Mouse (Mus musculus) embryo, embryonic 11 days (tissue): ENCODE measurements around the gene Plrg1.

Experiments
- DNase-seq: peaks from one replicate; pipeline ENCODE4 v3.0.0-alpha.2; 2015

Plrg1 gene

GRCm38 (mm10) chr3:83055281-83056038 lies at the start of gene Plrg1:
Gene Plrg1 (plus strand): TSS chr3:83055522.
- peak; percentile 98 for DNase-seq

GRCm38 (mm10) chr3:83007557-83007956 lies 47.8 kb upstream of the Plrg1 start, which contains the start of gene Fgg:
Gene Fgg (plus strand): TSS chr3:83007724.
- DNase-seq = no peak

GRCm38 (mm10) chr3:83010291-83010690 lies 45.0 kb upstream of the Plrg1 start:
- DNase-seq = no peak

DNA sequence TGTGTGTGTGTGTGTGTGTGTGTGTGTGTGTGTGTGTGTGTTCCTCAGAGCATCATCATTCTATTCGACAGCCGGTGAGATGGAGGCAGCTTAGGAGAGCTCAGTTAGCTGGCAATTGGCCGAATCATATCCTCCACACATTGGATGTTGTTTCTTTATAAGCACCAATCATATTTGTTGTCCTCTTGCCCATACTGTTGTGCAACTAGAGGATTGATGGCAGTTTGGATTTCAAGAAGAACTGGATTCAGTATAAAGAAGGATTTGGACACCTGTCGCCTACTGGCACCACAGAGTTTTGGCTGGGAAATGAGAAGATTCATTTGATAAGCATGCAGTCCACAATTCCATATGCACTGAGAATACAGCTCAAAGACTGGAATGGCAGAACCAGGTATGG lies 44.2 kb upstream of the Plrg1 start:
- no peak for DNase-seq

GRCm38 (mm10) chr3:83011565-83011964 lies 43.8 kb upstream of the Plrg1 start:
- DNase-seq = no peak

GRCm38 (mm10) chr3:83012636-83013035 lies 42.7 kb upstream of the Plrg1 start:
- no peak for DNase-seq

DNA sequence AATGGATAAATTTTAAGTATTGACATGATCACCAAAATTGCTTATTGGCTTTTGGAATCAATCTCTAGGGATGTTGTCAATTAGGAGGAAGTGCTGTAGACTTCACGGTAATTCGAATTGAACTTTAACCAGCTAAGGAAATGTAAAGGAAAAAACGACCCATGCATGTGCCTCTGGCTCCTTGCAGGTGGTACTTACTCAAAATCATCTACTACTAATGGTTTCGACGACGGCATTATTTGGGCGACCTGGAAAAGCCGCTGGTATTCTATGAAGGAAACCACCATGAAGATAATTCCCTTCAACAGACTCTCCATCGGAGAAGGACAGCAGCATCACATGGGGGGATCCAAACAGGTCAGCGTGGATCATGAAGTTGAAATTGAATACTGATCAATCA lies 41.4 kb upstream of the Plrg1 start:
- DNase-seq = no peak

DNA sequence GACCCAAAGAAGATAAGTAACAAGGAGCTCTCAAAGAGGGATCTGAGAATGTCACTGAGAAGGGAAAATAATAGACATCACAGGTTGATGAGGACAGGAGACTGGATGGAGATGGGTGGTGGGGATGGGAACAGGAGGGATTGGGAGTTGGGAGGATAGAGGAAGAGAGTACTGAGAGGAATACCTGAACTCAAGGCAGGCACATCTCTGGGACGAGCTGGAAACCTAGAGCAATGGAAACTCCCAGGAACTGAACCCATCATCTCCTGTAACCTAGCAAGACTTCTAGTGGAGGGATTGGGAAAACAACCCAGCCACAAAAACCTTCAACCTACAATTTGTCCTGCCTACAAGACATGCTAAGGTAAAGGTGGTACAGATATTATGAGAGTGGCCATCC lies 39.1 kb upstream of the Plrg1 start:
- no peak for DNase-seq

GRCm38 (mm10) chr3:83020387-83020786 lies 34.9 kb upstream of the Plrg1 start:
- no peak for DNase-seq

DNA sequence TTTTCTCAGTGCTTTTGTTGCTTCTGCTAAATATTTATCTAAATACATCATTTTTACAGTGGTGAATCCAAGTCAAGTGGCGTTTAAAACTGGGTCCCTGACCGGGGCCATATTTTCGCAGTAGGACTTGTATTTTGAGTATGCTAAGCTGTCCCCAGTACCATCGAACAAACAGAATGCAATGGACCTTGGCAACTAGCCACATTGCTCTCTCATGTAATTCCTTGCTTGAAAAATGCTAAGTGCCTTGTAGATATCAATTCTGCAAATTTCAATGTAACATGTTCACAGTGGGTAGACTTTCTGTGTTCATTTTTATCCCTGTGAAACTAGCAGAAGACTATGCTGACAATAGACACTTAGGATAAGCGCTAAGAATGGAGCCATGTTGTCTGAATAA lies 34.1 kb upstream of the Plrg1 start:
- no peak for DNase-seq

GRCm38 (mm10) chr3:83025036-83025435 lies 30.3 kb upstream of the Plrg1 start:
- DNase-seq = no peak

DNA sequence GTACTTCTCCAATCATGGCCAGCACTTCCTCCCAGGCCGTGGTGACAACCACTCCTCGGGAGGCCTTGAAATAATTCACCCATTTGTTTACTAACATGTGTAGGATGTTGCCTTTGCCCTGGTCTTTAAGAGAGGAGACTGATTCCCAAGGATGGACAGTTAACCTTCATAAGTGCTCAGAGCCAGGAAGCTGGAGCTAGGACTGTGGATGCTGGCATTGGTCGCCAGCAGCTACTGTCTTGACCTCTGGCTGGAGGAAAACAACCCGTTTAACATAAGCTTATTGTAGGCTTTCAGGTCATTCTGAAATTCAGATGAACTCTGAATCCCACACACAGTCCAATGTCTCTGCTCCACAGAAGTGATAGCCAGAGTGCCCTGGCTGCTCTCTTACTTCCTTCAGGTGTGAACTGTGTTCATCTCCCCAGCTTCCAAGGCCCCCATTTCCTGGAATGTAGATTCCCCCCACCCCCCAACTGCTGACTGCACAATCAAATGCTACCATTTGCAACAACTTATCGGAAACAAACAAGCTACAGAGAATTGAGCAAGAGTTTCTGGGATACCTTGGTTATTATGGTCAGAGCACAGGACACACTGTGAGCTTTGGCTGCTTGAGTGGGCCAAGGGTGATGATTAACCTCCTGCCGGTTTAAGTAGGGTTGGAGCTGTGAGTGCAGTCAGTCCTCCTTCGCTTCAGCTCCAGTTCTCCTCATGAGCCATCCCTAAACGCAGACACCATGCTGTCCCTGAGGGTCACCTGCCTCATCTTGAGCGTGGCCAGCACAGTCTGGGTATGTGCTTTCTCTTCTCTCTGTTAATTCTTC lies 29.6 kb upstream of the Plrg1 start, which contains the start of gene Fga:
Fga (plus strand) TSS at position 602 of the 827 bp plus-strand sequence.
- no peak for DNase-seq

- DNase-seq = no peak
Observed at GRCm38 (mm10) chr3:83027546-83028251, 27.6 kb upstream of the Plrg1 start.

DNA sequence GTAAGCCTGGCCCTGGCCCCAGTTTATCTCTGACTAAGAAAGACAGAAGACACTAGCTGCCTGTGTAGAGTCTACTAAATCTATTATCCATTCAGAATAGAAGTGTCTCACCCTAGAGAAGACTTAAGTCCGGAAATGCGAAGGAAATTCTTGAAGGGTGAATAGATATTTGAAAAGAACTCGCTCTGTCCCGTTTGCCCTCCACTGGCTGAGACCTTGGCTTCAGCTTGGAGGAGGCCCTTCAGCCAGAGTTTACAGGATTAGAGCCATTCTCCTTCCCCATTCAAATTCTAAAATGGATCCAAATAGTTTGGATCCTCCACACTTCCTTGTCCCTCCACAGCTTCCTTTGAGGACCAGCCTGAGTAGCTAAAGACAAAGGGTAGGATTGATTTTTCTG lies 25.0 kb upstream of the Plrg1 start:
- no peak for DNase-seq

DNA sequence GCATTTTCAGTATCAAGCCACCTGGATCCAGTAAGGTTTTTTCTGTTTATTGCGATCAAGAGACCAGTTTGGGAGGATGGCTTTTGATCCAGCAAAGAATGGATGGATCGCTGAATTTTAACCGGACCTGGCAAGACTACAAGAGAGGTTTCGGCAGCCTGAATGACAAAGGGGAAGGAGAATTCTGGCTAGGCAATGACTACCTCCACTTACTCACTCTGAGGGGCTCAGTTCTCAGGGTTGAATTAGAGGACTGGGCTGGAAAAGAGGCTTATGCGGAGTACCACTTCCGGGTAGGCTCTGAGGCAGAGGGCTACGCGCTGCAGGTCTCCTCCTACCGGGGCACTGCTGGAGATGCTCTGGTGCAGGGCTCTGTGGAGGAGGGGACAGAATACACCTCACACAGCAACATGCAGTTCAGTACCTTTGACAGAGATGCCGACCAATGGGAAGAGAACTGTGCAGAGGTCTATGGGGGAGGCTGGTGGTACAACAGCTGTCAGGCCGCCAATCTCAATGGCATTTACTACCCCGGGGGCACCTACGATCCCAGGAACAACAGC lies 22.5 kb upstream of the Plrg1 start:
- peak; percentile 13 for DNase-seq

DNA sequence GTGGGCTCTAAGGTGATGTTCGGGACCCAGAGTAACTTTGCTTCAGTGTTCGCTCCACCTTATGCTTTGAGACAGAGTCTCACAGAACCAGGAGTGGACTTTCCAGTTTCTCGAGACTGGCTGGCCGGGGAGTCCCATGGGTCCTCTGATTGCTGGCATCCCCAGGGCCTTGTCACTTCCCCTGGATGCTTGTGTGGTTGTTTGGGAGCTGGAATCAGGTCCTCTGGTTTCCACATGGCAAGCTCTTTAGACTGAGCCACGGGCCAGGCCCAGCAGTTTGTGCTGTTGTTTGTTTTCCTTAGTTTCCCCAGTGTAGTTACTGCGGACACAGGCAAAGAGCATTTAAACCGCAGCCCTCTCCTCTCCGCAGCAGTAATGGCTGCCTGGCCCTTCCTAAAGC lies 21.5 kb upstream of the Plrg1 start:
- no peak for DNase-seq

GRCm38 (mm10) chr3:83038865-83039264 lies 16.5 kb upstream of the Plrg1 start:
- no peak for DNase-seq

DNA sequence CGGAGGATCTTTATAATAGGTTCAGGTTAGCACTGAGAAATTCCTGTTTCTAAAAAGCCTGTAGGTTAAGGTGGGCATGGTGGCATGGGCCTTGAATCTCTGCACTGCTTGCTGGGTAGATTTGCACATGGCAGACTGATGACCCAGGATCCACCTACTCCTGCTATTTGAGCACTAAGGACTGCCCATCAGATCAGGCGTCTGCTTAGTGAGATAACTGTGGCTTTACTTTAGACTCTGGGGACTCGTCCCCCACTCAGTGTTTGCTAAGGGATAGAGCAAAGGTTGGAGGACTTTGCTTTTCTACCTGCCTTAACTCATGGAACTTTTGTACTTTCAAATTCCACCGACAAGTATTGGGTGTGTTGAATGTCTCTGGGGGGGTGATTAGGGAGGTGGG lies 15.7 kb upstream of the Plrg1 start:
- no peak for DNase-seq

- no peak for DNase-seq
Observed at GRCm38 (mm10) chr3:83042451-83042850, 12.9 kb upstream of the Plrg1 start.

DNA sequence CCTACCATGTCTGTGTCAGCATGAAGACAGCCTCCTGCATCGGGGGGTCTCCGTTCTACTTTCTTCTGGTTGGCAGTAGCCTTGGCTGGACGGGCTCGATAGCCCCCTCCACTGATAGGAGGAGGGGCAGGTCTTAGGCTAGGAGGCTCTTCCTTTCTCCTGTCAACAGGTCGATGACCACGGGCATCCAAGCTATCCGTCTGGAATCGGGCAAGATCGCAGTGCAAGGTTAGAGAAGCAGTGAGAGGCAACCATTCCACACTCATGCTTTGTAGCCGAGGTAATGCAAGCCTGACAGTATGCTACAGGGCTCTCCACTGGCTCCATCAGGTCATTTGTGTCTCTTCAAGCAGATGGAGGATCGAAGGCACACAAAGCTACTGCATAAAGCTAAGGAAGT lies 8.7 kb upstream of the Plrg1 start:
- DNase-seq = no peak

DNA sequence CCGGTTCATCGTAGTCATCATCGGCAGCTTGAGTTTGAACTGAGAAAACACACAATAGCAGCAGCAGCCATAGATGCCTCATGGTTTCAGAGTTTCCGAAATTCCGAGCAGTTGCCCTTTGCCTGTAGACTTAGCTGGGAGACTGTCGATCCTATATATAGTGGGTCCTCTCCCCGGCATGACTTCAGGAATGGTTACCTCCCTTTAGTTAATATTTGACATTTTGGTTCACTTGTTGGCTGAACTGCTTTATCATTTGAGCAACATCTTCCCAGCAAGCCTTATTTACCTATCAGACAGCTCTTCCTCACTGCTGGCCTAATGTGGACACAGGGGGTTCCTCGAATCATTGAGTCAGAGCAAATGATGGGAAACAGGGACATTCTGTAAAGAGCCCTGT lies 5.6 kb upstream of the Plrg1 start, which contains the start of gene Fgb:
Fgb (minus strand) TSS at position 184 of the 400 bp plus-strand sequence.
- DNase-seq = no peak

DNA sequence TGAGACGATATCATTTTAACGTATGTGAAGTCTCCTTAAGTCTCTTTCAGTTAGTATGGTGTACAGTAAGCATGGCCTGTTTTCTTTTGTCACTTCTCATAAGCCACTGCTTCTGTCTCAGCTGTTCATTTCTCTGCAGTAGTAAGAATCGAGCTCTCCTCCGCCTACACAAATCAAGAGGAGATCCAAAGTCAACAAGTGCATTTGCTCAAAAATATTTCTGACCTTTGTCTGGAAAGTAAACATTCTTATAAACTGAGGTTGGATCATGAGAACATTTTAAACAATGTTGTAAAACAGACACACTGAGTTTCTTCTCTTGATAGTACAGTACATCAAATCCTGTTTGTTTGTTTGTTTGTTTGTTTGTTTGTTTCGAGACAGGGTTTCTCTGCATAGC lies 4.7 kb upstream of the Plrg1 start:
- DNase-seq = no peak

DNA sequence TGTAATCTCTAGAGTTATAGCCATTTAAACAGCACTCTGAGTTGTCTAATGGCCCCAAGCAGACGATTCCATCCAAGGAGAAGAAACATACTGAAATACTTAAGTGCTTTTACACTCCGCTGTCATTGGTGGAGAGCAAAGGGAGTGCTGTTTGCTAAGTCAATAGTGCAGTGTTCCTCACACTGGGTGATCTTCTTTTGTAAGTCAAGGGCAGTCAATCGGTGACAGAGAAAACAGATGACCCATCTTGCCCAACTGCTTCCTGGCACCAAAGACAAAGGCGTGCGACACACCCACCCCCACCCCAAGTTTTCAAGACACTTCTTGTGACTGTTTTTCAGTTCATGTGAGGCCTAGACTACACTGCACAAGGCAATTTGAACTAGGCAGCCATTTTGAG lies 3.2 kb upstream of the Plrg1 start:
- no peak for DNase-seq
